Mouse (Mus musculus) intestine, embryonic 16.5 days (tissue): ENCODE data around the gene Bicral. TPM values are rescaled to one million over a fixed set of nuclear protein-coding genes. Genes with fewer than 3 reads are reported as not detected.
A peak's percentile ranks its signal among the peaks of the same experiment; 100 is the strongest.

Experiments
- ATAC-seq: fragments of 200-750 bp; cut with Nextera tagmentation; 2 replicates; pipeline ENCODE4 v1.8.0; 2017; ENCODE audit warnings: moderate TSS enrichment, moderate library complexity
- H3K27ac ChIP-seq: fragments of 300-500 bp; sonication (generic); 2 replicates; pipeline ENCODE4 v1.5.1; 2014; ENCODE audit warnings: mild to moderate bottlenecking, low read length
- H3K27me3 ChIP-seq: fragments of 300-500 bp; sonication (generic); replicated peaks from 2 replicates; pipeline ENCODE4 v1.6.1; 2014; ENCODE audit warnings: low read length, control low read depth, mixed read lengths; ENCODE audit not compliant: control insufficient read depth, insufficient read depth
- H3K36me3 ChIP-seq: fragments of 300-500 bp; sonication (generic); 2 replicates; pipeline ENCODE4 v1.6.1; 2014; ENCODE audit warnings: low read length, control low read depth; ENCODE audit not compliant: control insufficient read depth, insufficient read depth
- H3K4me1 ChIP-seq: fragments of 300-500 bp; sonication (generic); 2 replicates; pipeline ENCODE4 v1.6.1; 2014; ENCODE audit warnings: low read length, control low read depth, mixed read lengths; ENCODE audit not compliant: control insufficient read depth, insufficient read depth
- H3K4me2 ChIP-seq: fragments of 300-500 bp; sonication (generic); 2 replicates; pipeline ENCODE4 v1.6.1; 2014; ENCODE audit warnings: low read depth, low read length, control low read depth
- H3K4me3 ChIP-seq: fragments of 300-500 bp; sonication (generic); 2 replicates; pipeline ENCODE4 v1.5.1; 2014; ENCODE audit warnings: mild to moderate bottlenecking, low read length
- H3K9ac ChIP-seq: fragments of 300-500 bp; sonication (generic); 2 replicates; pipeline ENCODE4 v1.6.1; 2014; ENCODE audit warnings: low read depth, low read length
- H3K9me3 ChIP-seq: fragments of 300-500 bp; sonication (generic); 2 replicates; pipeline ENCODE4 v1.6.1; 2016; ENCODE audit warnings: low read length, control low read depth; ENCODE audit not compliant: control insufficient read depth
- WGBS: fragments of 180-500 bp; shearing (Covaris S2); extraction: QIAGEN DNeasy Blood & Tissue Kit; methylation state at CpG from one replicate; pipeline ENCODE4 v1.1.7; 2014; 5-methylcytosine and 5-hydroxymethylcytosine counted together
- polyA plus RNA-seq: library from polyadenylated mRNA; unstranded; fragments of >200 nt; fragmentation: Nextera tagmentation; extraction: Ambion mirVana; gene quantifications from 2 replicates; pipeline ENCODE4 v1.2.1, GENCODE M21; 2015

The Bicral gene
- polyA plus RNA-seq, 1 experiment from 2014 or later, result 3.0 TPM

DNA sequence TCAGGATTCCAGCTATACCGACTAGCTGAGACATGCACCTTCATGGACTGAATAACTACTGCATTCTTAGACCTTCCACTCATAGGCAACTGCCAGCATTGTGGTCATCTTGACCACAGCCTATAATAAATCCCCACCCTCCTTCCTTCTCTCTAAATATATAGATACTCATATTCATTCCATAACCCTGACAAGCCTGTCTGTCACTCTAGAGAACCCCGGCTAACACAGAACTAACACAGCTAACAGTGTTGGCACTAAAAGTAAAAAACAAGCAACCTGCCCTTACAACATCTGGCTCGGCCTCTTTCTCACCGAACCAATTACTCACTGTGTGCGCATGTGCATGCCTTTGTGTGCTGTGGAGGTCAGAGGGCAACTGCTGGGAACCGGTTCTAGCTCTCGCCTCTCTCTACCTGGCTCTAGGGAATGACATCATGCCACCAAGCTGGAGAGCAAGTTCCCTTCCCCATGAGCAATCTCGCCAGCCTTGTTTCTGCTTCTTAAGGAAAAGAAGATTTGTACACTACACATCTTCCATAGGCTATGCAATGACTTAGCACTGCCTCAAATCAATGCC is 18.2 kb upstream of the Bicral start:
- no peak overlapping the region for H3K9ac ChIP-seq
- H3K4me2 ChIP-seq, result no peak overlapping the region
- no peaks in the 10 kb centered on the region for H3K27me3 ChIP-seq
- H3K4me1 ChIP-seq, result peaks cover 29% of the 10 kb centered on the region
- H3K27ac ChIP-seq, result peak overlapping the region; percentile 13; the same call in 1 of the 2 replicates
- no peak overlapping the region for H3K4me3 ChIP-seq
- peak; percentile 81 for ATAC-seq
- 44% methylated on average over 8 of the region's 8 CpGs for WGBS
- no peaks in the 10 kb centered on the region for H3K36me3 ChIP-seq
- no peaks in the 10 kb centered on the region for H3K9me3 ChIP-seq

DNA sequence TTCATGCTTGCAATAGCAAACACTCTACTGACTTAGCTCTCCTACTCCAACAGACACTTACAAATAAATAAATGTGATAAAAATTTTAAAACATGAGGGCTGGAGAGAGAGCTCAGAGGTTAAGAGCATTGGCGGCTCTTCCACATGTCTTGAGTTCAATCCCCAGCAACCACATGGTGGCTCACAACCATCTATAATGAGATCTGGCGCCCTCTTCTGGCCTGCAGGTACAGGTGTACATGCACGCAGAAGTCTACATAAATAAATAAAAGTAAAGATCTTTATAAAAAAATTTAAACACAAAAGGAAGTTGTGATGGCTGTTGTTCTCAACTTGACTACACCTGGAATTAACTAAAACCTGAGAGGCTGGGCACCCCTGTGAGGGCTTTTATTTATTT is 17.3 kb upstream of the Bicral start:
- no peak overlapping the region for H3K27ac ChIP-seq
- H3K9ac ChIP-seq, result no peak overlapping the region
- no peaks in the 10 kb centered on the region for H3K9me3 ChIP-seq
- H3K4me1 ChIP-seq, result peaks cover 29% of the 10 kb centered on the region
- H3K4me2 ChIP-seq, result no peak overlapping the region
- no peaks in the 10 kb centered on the region for H3K36me3 ChIP-seq
- 84% methylated on average over 3 of the region's 3 CpGs for WGBS
- H3K27me3 ChIP-seq, result no peaks in the 10 kb centered on the region
- H3K4me3 ChIP-seq, result no peak overlapping the region
- ATAC-seq, result no peak

DNA sequence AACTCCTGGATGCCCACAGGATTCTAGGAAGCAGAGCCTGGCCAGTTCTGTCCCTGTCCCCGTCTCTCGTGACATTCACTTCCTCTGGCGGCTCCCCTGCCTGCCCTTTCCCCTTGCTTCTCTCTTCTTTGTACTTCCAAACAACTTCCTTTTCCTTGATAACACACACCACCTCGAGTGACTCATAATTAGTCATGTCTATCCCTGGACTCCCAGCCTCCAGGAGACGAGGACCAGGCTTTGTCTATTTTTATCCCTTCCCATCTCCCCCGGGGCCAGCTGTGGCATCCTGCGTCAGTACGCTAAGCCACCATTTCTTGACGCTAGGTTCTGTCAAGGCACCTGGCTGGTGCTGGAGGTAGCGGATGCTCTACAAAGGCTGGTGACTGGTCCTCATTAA is 15.9 kb upstream of the Bicral start:
- H3K36me3 ChIP-seq, result no peaks in the 10 kb centered on the region
- H3K4me3 ChIP-seq, result no peak overlapping the region
- H3K27ac ChIP-seq, result peak overlapping the region; percentile 53; the same call in 1 of the 2 replicates
- H3K9ac ChIP-seq, result no peak overlapping the region
- WGBS, result 17% methylated on average over 10 of the region's 10 CpGs
- peak overlapping the region; percentile 24 for H3K4me2 ChIP-seq
- peak; percentile 42 for ATAC-seq
- no peaks in the 10 kb centered on the region for H3K9me3 ChIP-seq
- no peaks in the 10 kb centered on the region for H3K27me3 ChIP-seq
- H3K4me1 ChIP-seq, result peaks cover 26% of the 10 kb centered on the region

DNA sequence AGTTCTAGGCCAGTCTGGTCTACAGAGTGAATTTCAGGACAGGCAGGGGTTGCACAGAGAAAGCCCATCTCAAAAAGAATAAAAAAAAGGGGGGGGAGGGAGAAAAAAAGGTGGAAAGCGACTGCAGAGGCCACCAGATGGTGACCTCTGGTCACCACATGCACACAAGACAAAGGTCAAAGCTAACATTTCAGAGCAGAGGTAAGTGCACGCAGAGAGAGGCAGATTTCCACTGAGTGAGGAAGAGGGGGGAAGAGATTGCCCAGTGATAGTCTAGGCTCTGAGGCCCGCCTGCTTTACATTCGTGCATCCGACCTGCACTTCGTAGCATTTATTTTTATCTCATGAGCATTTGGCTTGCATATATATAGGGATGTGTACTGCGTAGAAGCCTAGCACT is 14.5 kb upstream of the Bicral start:
- peaks cover 26% of the 10 kb centered on the region for H3K4me1 ChIP-seq
- no peaks in the 10 kb centered on the region for H3K27me3 ChIP-seq
- H3K9me3 ChIP-seq, result no peaks in the 10 kb centered on the region
- H3K4me2 ChIP-seq, result no peak overlapping the region
- H3K9ac ChIP-seq, result no peak overlapping the region
- no peaks in the 10 kb centered on the region for H3K36me3 ChIP-seq
- H3K27ac ChIP-seq, result no peak overlapping the region
- 78% methylated on average over 7 of the region's 7 CpGs for WGBS
- H3K4me3 ChIP-seq, result no peak overlapping the region
- no peak for ATAC-seq

DNA sequence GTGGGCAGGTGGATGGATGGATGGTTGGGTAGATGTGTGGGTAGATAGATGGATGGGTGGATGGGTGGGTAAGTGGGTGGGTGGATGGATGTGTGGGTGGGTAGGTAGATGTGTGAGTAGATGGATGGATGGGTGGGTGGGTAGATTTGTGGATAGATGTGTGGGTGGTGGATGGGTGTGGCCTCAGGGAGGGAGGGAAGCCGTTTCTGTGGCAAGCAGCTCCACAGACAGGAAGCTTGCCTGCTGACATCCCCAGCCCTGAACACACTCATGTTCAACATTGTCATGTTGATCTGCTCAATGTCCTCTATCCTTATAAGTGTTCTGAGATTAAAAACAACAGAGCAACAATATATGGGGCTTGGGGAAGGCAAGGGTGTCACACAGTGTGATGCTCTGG is 12.6 kb upstream of the Bicral start:
- Histone ChIP-seq H3K27ac (no peak overlapping the region), H3K9ac (no peak overlapping the region), H3K27me3 (no peaks in the 10 kb centered on the region), H3K9me3 (no peaks in the 10 kb centered on the region), H3K4me3 (no peak overlapping the region), H3K4me2 (no peak overlapping the region), H3K4me1 (peaks cover 12% of the 10 kb centered on the region), H3K36me3 (no peaks in the 10 kb centered on the region)
- ATAC-seq, result no peak
- WGBS, result 50% methylated on average over 1 of the region's 1 CpGs

DNA sequence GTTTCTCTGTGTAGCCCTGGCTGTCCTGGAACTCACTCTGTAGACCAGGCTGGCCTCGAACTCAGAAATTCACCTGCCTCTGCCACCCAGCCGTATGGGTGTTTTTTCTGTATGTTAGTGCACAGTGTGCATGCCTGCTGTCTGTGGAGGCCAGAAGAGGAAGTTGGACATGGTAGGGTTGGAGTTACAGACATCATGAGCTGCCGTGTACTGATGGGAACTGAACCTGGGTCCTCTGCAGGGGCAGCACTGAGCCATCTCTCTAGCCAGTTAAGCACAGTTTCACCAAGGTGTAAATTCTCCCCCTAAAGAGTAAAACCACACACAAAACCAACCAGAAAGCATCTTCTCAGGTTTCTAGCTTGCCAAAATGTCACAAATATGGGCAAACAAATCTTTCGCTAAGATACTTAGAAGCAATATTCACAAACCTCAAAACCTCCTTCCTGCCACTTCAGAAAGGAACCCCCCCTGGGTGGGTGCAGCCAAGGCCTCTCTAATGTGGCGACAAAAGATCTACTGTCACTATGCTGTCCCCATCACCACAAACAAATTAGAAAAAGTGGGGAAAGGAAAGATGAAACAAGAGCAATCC is 12.0 kb upstream of the Bicral start:
- H3K27me3 ChIP-seq, result no peaks in the 10 kb centered on the region
- no peak overlapping the region for H3K27ac ChIP-seq
- H3K4me1 ChIP-seq, result peaks cover 12% of the 10 kb centered on the region
- no peak overlapping the region for H3K9ac ChIP-seq
- 94% methylated on average over 5 of the region's 5 CpGs for WGBS
- H3K4me3 ChIP-seq, result no peak overlapping the region
- no peak overlapping the region for H3K4me2 ChIP-seq
- no peaks in the 10 kb centered on the region for H3K36me3 ChIP-seq
- no peaks in the 10 kb centered on the region for H3K9me3 ChIP-seq
- ATAC-seq, result no peak

DNA sequence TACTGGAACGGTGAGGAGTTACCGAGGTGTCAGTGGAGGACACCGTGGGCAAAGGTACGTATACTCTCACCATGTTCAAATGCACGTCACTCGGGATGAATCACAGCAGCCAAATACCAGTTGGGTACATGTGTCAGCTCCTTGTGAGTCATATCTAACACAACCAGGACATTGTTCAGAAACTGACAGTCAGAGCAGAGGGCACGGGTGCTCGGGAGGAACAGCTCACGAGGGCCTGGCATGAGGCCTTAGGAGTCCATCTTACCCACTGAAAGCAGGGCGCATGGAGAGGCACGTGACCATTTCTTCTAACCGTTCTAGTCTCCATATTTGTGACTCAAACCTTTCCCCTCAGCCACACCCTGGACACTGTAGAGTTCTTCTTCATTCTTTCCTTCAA is 8.6 kb upstream of the Bicral start:
- Histone ChIP-seq H3K4me3 (no peak overlapping the region), H3K36me3 (no peaks in the 10 kb centered on the region), H3K27me3 (no peaks in the 10 kb centered on the region), H3K4me1 (no peaks in the 10 kb centered on the region), H3K9ac (no peak overlapping the region), H3K4me2 (no peak overlapping the region), H3K27ac (no peak overlapping the region), H3K9me3 (no peaks in the 10 kb centered on the region)
- 87% methylated on average over 12 of the region's 12 CpGs for WGBS
- no peak for ATAC-seq

DNA sequence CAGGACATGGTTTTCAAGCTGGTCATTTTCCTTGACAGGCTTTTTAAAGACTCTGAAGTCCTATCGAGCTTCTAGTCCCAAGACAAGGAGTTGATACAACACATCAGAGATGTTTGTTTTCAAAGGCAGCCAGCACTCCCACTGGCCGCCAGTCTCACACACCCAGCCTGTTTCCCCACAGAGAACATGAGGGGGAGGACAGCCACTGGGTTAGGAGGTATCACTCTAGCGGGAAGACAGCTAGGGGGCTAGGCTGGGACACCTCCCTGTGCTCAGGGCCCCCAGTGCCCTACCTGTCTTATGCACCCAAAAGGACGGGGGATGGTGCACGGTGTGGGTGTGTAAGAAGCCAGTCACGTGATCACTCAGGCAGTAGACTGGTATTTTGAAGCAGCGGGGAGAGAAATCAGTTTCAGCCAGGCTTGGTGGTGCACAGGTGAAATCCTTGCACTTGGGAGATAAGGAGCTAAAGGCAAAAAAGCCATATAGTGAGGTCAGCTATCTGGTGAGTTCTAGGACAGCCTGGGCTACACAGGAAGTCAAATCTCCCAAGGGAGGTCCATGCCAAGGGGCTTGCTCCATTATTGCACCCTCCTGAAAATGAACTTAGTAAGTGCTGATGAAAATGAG is 6.4 kb upstream of the Bicral start:
- no peaks in the 10 kb centered on the region for H3K27me3 ChIP-seq
- H3K4me3 ChIP-seq, result no peak overlapping the region
- H3K4me2 ChIP-seq, result no peak overlapping the region
- WGBS, result 74% methylated on average over 7 of the region's 7 CpGs
- no peak overlapping the region for H3K27ac ChIP-seq
- no peaks in the 10 kb centered on the region for H3K4me1 ChIP-seq
- ATAC-seq, result no peak
- no peaks in the 10 kb centered on the region for H3K36me3 ChIP-seq
- no peaks in the 10 kb centered on the region for H3K9me3 ChIP-seq
- no peak overlapping the region for H3K9ac ChIP-seq

DNA sequence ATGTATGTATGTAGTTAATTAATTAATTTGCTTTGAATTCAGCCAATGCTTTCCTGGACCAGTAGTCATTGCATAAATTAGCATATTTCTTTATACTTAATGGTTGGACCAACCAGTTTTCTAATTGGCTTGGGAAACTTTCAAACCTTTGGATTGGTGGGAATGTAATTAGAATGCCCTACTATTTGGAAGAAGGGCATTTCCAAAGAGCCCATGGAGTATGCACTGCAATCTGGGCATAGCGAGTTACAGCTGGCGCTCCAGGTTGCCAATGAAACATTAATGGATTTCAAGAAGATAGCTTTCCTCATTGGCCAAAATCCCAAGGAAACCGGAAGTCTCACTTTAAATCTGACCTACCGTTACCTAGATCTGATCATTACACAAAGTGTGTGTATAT is 1.8 kb upstream of the Bicral start:
- WGBS, result 86% methylated on average over 4 of the region's 4 CpGs

More for the DNA sequence above, 1.8 kb upstream of the Bicral start:
- H3K9ac ChIP-seq, result no peak overlapping the region
- no peak overlapping the region for H3K27ac ChIP-seq
- H3K4me3 ChIP-seq, result no peak overlapping the region
- H3K4me2 ChIP-seq, result no peak overlapping the region
- H3K9me3 ChIP-seq, result no peaks in the 10 kb centered on the region
- H3K27me3 ChIP-seq, result no peaks in the 10 kb centered on the region
- ATAC-seq, result no peak
- no peaks in the 10 kb centered on the region for H3K36me3 ChIP-seq
- peaks cover 3% of the 10 kb centered on the region; the same call in 1 of the 2 replicates for H3K4me1 ChIP-seq
